Mouse (Mus musculus) erythroblast, embryonic 14.5 days (primary cell): ENCODE measurements around the gene Trank1.

Source experiments
- GATA1 ChIP-seq: IDR thresholded peaks from 2 replicates; pipeline ENCODE4 v1.6.1; 2012; ENCODE audit warnings: low read length, inconsistent platforms, mixed read lengths
- TAL1 ChIP-seq: IDR thresholded peaks from 3 replicates; pipeline ENCODE4 v1.6.1; 2012; ENCODE audit warnings: low read length, inconsistent platforms, mixed read lengths

GRCm38 (mm10) chr9:111412471-111413160 lies 101.1 kb downstream of the Trank1 start:
- no peak for TF ChIP-seq GATA1
- no peak for TF ChIP-seq TAL1
